Mouse (Mus musculus): ENCODE data around the gene Cbfa2t3.

The Cbfa2t3 gene

DNA sequence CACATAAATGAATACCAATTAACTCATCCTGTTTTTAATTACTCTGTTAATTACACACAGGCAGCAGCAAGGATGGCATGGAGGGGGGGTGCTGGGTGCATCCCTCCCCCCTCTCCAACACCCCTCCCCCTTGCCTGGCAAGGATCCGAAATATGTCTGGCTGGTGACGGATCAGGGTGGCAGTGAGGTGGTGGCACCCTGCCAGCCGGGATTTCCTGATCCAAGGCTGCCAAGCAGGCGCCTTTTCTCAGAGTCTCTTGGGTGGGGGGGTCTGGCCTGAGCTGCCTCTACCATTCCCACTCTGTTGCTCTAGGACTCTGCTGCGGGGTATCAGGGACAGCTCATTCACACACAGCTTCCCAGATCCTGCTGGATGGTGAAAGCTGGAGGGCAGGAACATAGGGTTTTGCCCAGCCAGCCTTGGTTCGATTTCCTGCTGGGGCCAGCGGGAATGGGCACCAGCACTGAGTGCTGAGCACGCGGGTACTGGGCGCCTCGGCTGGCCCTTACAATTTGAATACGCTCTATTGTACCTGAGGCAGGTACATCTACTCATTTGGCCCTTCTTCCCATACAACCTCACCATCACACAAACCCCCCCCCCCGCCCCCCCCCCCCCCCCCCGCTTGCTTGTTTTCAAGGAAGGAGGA lies 33.1 kb downstream of the Cbfa2t3 start:
- no peak for DNase-seq (ENCODE audit: low spot score)

DNA sequence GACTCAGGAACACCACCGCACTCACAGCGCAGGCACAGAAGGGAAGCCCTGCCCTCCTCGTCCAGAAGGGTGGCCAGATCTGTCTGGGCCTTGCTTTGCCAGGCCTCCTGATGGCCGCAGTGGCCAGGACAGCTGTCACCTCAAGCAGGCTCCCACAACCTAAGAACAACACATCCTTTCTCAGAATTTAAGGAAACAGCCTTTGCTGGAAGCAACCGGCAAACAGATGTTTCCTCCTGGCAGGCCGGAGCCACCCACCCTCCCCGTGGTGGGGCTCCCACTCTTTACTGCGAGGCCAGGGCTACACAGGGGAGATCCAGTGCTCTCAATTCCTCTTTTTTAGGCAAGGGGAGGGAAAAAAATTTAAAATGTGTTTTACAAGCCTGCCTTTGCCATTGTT lies 33.7 kb downstream of the Cbfa2t3 start:
- DNase-seq (ENCODE audit: low spot score) = no peak

DNA sequence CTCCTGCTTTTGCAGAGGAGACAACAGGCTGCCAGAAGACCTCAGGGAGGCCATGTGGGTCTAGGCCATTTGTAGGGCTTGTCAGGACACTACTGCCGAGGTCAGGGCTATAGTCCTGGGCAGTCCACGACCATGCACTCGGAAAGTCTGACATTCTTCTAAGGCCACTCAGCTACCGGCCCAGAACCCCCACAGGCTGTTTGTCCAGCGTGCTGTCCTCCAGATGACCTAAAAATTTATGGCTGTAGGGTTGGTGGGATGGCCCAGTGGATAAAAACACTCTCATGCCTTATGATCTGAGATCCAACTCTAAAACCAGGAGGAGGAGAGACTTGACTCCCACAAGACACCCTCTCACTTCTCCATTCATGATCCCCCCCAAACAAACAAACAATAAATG lies 35.2 kb downstream of the Cbfa2t3 start:
- DNase-seq (ENCODE audit: low spot score) = no peak

DNA sequence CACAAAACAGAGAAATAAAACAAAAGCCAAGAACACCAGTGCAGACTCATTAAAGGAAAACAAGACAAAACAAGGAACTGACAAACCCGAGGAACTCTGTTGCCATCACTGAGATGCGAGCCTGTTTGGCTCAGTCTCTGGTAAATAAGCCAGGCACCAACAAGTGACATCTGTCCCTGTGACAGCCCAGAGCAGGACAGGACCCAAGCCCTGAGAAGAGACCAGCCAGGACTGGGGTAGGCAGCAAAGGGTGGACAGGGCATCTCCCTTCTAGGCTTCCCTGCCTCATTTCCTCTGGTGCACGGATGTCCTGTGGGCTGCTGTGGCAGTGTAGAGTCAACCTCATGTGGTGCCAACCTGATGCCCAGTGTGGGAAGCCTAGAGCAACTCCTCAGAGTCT lies 35.8 kb downstream of the Cbfa2t3 start:
- DNase-seq (ENCODE audit: low spot score) = no peak

DNA sequence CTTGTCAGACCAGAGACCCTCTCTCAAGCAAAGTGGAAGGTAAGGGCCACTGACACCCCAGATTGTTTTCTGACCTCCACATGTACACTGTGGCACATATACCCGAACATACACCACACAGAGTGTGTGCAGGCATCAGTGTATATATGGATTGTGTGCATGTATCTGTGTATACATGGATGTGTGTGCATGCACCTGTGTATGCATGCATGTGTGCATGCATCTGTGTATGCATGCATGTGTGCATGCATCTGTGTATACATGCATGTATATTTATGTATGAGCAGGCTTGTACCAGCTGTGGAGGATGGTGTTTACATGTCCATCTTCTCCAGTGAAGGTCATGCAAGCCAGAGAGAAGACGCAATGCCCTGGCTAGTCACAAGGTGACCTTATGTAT lies 37.0 kb downstream of the Cbfa2t3 start:
- DNase-seq (ENCODE audit: low spot score) = no peak

DNA sequence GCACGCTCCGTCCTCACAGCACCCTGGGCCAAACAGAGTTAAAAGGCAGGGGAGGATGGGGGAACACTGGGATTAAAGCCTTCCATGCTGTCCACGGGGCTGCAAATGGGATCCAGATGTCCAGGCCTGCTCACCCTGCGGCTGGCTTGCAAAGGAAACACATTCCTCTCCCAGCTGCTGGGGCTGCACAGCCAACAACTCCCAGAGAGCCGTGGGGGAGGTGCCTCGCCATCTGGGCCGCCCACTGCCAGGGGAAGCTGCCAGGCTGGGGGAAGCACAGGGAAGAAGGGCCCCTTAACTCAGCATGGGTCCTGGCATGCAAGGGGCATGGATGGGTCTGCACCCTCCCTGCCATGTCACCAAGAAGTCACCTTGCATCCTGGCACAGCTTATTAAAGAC lies 37.8 kb downstream of the Cbfa2t3 start:
- peak; percentile 37 for DNase-seq (ENCODE audit: low spot score)

DNA sequence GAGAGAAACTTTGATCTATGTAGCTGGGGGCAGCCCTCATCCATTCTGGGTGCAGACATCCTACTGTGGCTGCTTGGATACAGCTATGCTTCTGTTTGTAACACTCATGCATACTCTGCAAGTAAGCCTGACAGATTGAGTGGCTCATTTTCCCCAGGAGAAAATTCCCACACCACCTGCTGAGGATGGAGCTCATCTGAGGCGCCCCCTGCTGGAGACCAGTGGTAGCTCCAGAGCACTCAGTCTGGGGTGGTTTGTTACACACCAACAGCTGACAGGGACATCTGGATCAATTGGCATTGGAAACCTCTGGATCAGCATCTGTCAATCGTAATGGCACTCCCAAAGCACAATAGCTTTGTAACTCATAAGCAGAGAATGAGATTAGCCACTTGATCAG lies 38.9 kb downstream of the Cbfa2t3 start:
- no peak for DNase-seq (ENCODE audit: low spot score)

DNA sequence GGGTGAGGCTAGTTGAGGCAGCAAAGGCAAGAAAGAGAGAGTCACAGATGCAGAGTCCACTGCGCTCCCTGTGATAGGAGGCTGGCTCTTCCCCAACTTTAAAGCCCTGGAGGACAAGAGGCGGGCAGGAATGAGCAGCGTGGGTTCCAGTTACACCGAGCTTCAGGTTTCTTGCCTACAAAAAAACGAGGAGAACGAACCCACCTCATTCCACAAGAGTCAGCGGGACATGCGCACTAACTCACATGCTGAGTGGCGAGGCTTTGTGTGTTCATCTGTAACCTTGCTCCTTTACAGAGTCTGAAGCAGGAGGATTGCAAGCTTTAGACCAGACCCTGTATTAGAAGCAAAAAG lies 40.1 kb downstream of the Cbfa2t3 start:
- no peak for DNase-seq (ENCODE audit: low spot score)

DNA sequence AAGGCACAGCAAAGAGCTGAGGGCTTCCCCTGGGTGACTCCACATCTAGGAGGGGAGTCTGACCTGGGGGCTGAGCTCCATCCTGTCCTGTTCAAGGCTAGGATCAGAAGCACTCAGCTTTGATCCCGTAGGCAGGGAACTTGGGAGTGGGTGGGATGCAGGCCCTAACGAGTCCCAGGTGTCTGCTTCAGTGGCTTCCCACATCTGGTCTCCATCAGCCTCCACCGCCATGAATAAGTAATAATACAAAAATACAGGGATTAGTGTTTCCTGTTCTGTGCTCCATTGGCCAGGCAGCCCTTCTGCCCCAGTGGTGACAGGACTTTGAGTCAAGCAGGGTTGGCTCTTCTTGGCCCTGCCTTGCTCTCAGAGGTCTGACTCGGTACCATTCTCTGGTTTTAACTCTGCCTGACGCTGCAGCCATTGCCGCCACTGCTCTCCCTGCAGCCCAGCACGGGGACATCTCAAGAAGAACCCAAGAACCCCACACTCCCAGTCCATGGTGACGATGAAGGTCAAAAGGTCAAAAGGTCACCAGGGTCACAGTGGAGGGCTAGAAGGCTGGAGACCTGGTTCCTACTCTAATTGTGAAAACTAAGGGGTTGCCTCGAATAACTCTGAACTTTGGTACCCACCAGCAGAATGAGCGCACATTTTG lies 40.6 kb downstream of the Cbfa2t3 start:
- no peak for DNase-seq (ENCODE audit: low spot score)

DNA sequence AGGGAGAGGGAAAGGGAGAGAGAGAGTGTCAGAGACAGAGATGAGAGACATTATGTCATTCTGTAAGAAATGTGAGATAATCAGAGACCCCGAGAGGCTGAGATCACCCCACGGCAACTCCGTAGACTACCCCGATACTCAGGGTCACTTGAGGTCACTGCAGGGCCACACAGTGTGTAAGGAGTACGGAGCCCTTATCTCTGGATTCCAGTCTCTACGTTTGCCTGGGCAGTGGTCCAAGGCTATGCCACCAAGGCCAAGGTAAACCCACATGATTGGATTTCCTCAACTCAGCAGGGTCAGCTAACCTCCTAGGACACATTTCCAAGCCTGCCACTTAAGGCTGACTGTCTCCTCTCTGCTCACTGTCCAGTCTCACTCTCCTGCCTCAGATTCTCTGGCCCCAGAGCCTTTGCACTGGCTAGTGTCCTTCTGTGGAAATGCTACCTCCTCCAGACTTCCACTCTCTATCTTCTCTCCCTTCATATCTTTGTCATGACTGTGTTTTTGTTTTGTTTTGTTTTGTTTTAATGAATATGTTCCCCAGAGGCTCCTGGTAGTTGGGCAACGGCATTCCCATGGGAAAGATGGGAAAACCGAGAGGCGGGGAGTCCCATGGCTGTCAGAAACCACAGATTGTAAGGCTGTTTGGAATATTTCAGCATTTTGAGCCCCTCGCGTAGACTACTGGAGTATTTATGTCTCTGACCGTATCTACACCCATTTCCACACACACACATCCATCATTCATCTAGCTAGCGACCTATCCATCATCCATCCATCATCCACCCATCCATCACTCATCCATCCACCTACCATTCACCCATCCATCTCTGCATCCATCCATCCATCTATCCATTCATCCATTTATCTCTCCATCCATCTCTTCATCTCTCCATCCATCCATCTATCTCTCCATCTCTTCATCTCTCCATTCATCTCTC lies 42.6 kb downstream of the Cbfa2t3 start:
- no peak for DNase-seq (ENCODE audit: low spot score)

DNA sequence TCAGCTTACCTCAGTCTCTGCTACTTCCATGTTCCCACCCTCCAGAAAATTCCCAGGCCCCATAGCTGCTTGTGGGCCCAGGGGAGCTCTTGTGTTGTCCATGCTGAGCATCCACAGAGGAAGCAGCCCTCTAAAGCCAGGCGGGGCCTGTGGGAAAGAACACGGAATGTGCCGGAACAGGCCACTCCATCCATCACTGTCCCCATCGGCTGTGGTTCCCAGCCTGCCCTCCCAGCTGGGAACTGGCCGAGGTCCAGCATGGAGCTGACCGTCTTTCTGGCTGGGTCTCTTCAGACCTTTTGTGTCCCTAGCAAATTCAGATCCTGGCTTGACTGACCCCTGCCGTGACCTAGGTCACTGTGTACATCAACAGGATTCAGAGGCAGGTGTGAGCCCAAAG lies 44.1 kb downstream of the Cbfa2t3 start:
- DNase-seq (ENCODE audit: low spot score) = no peak

DNA sequence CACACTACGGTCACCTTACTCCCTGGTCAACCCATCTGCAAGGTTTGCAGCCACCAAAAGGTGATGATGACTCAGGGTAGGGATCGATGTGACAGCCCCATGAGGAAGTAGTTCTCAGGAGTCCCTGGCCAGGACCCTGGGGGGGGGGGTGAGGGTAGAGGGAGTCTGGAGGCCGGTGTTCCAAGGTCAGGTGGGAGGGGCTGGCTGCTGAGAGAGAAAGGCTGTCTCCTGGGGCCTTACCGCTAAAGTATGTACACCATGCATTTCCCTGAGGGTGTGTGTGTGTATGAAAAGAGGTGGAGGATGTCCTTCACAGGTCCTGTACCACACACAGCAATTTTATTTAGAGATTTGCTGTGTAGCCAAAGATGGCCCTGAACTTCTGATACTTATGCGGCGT lies 46.3 kb downstream of the Cbfa2t3 start:
- DNase-seq (ENCODE audit: low spot score) = no peak

DNA sequence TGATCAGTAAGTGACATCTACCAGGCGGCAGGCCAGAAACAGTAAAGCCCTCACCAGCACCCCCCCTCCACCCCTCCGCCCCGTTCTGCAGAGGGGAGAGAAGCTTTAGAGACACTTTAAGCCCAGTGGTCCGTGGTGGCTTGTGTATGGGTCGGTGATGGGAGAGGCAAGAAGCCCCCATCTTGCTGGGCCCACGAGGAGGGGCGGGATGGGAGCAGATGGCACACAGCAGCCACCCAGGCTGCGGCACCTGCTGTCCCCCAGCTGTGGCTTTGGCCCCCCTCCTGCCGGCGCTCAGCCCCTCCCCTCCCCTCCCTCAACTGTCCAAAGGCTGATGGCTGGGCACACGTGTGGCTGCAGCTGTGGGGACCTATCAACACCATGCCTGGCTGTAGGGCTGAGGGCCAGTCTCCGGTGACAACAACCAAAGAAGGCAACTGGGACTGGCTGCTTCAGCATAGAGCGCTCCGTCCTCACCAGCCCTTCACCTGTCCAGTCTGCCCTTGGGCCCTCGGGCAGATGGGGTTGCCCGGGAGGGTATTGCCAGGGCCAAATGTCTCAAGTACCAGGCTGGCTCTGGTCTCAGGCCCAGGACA lies 47.5 kb downstream of the Cbfa2t3 start:
- no peak for DNase-seq (ENCODE audit: low spot score)

DNA sequence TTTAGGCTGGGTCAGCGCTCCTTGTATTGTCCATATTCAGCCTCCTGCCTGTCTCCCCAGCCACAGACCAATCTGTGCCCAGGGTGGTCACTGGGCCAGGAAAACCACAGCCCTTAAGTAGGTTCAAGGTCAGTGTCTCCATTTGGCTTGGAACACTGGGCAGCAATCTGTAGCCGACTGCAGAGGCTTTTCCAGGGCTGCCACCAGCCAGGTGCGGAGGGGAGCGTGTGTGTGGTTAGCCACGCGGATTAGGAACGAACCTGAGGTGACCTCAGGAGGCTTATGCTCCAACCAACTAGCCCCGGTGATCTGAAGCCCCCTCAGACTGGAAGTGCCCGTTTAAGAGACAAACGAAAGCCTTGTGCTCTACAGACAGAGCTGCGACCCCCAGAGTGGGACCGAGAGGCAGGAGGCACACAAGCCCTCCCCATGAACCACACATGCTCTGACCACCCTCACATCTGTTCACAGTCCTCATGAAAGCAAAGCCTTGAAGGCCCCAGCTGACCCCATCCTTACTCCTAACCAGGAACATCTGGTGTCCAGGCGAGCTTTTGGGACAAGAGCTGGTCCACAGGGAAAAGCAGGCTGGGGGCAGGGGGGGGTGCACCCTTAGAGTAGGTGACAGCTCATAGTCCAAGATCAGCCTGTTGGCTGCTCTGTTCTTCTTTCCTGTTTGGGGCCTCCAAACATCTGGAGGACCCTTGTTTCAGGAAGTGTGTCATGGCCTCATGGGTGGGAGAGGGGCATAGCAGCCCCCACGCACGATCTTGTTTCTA lies 50.5 kb downstream of the Cbfa2t3 start:
- DNase-seq (ENCODE audit: low spot score) = no peak

DNA sequence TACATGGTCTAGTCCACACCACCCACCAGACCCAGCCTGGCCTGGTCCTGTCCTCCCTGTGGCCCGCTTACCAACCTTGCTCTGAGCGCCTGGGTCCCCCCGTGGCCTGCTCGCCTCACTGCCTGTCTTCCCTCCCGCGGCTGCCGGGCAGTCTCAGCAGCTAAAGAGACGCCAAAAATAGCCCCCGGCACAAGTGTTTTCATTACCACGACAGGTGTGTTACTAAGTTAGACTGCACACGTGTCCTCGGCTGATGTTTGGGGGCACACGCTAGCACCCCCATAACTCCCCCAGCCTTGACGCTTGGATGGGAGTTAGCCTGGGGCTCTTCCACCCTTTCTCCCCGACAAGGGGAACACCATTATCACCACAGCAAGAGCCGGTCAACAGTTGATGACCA lies 52.6 kb downstream of the Cbfa2t3 start:
- DNase-seq (ENCODE audit: low spot score) = no peak

DNA sequence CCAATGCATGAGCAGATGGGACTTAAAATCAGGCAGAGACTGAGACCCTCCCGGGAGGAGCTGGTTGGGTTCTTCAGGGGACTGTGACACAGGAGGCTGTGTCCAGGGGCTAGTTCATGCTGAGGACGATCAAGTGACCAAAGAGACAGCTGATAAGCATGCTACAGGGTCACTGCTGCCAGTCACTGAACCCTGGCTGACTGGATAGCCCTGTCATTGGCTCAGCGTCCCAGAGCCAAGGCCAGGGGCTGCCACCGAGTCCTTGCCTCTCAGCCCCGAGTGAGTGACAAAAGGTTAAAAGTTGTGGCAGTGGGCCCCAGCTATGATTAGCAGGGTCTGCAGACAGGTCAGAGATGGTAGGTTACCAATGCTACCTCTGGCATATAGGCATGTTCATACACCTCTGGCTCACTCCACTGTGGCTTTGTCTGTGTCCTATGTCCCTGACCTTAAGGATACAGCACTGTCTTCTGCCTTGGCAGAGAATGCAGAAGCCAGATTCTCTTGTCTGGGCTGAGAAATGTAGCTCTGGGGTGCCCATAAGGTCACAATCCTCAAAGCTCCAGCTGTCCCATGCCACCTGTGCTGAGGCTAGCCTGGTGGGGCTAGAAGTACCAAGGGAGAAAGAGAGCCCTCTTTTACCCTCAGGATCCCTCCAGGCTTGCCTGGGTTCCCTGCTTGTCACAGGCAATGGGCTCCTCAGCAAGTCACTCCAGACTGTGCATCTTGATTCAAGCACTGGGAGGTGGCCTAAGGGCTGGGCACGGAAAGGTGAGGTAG lies 54.5 kb downstream of the Cbfa2t3 start:
- no peak for DNase-seq (ENCODE audit: low spot score)

DNA sequence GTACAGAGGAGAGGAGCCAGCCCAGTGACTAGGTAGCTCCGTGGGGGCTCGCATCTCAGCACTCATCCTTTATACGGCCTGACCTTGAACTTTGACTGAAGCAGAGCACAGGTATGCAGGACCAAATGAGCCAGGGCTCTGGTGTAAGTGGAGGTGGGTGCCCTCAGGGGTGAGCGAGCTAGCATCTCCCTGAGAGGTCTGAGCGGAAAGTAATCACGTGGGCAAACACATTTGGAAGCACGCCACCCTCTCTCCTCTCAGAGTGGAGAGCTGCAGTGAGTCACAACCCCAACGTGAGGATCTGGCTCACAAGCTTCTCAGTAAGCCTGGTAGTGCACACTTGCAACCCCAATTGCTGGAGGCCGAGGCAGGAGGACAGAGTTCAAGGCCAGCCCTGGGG lies 56.8 kb downstream of the Cbfa2t3 start:
- DNase-seq (ENCODE audit: low spot score) = no peak

DNA sequence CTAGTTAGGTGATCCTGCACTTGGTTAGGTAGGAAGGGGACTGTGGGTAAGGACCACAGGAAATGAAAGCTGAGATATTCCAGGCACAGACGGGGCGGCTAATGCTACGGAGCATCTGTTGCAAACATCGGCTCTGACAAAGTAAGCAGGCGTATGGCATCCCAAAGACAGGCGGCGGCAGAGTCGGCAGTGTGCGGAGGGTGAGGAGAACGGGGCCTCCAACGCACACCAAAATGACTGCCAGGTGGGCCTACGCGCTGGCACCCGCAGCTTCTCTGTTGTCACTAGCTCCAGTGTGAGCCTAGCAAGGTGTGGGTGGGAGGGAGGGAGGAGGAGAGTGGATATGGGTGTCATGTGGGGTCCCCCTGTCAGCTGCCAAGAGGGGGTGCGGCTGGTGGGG lies 57.5 kb downstream of the Cbfa2t3 start:
- DNase-seq (ENCODE audit: low spot score) = no peak

DNA sequence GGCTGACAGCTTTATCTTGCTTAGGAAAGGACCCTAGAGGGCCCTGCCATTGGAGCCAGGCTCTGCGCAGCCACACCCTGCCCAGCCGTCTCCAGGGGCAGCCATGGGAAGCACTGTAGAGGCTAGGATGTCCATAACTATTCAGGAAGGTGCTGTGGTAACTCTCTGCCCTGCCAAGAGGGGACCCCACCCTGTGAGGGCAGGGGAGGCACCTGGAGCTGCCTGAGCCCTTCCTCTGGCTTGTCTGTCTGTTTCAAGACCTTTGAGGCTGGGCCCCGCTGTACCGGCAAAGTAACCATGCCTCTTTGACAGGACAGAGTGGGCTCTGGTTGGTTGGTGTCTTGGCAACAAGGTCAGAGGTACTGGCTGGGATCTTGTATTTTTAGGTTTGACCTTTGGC lies 58.1 kb downstream of the Cbfa2t3 start:
- DNase-seq (ENCODE audit: low spot score) = no peak

DNA sequence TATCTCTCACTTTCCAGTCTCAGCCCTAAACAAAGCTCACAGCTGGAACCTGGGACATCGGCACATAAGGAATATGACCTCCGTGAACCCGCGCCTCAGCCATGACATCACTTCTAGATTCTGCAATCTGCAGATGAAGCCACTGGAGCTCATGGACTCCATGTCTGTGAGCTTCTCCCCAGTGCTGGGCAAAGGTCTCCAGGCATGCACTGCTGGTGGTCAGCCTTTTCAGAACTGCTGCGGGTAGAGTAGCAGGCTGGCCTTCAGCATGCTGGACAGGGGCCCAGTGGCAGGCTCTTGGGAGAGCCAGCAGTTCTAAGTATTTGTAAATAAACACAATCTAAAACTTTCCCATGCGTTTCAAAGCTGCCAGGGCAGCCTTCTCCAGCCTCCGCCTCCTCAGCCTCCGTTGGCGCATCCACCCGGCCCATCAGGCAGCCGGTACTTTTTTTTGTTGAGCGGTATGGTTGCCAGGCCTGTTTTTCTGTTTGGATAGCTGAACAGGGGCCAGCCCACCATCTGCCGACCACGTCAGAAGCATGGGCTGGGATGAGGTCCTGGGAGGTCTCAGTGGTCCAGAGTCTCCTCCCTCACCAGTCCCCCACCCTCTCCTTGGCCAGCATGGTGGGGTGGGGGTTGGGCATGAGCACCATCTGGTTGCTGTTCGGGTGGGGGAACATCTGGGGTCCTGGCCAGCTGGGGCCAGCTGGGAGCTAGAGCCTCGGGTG lies 59.2 kb downstream of the Cbfa2t3 start:
- DNase-seq (ENCODE audit: low spot score) = peak; percentile 24

DNA sequence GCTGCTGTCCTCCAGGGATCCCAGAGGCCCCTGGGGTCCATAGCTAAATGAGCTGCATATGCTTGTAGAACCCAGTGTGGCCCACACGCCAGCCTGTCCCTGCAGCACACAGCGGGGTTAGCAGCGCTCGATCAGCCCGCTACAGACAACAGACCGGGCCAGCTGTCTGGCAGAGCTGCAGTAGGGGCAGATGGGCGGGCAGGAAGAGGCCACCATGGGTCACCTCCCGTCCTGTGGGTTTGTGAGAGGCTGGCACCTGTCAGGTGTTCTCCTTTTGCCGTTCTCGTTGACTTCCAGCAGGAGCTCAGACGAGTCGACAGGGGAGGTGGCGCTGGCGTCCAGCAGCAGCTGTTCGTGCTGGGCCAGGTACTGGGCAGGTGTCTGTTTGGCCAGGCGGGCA lies 60.3 kb downstream of the Cbfa2t3 start:
- no peak for DNase-seq (ENCODE audit: low spot score)

All from urinary bladder, postnatal 25 days (tissue).